Mouse (Mus musculus): ENCODE results near the gene Ptprn2. TPM values are rescaled to one million over a fixed set of nuclear protein-coding genes. Genes with fewer than 3 reads are reported as not detected.

Gene Ptprn2
- polyA plus RNA-seq, 1 experiment from 2014 or later = 16.3 TPM

DNA sequence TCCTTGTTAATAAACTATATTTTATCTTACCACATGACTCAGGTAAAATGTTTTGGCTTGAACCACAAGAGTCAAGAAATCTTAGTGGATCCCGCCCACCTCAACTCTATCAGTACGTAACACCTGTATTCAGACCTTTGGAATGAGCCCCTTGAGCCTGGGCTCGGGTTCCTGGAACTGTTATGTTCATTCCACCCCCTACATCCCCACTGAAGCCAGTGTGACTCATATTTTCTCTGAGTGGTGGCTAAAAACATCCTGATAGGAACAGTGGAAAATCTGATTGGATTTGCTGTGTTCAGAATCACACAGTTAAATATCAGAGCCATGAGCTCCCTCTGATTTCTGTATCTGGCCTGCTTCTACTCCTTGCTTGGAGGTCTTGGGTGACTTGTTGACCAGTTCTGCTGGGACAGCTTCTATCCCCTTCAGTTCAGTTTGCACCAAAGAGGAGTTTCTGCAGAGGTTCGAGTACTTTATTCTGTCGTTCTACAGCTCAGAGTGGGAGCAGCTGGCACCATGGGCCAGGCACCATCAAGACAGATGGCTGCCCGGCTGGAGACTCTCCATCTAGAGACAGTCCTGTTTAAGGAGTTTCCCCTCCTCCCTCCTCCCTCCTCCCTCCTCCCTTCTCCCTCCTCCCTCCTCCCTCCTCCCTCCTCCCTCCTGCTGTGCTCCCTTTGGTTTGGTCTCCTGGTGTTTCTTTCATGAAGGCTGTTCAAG is 137.3 kb downstream of the Ptprn2 start:
- Histone ChIP-seq H3K4me3 (replicated peaks) (no peak overlapping the region), H3K4me2 (no peak overlapping the region), H3K27me3 (replicated peaks) (no peaks in the 10 kb centered on the region), H3K9me3 (replicated peaks) (no peaks in the 10 kb centered on the region), H3K36me3 (no peaks in the 10 kb centered on the region), H3K27ac (replicated peaks) (no peak overlapping the region), H3K4me1 (peaks cover 8% of the 10 kb centered on the region; the same call in 1 of the 2 replicates), H3K9ac (replicated peaks) (no peak overlapping the region)
- 58% methylated on average over 6 of the region's 6 CpGs for WGBS
- no peak for ATAC-seq (ENCODE audit: low FRiP score)

DNA sequence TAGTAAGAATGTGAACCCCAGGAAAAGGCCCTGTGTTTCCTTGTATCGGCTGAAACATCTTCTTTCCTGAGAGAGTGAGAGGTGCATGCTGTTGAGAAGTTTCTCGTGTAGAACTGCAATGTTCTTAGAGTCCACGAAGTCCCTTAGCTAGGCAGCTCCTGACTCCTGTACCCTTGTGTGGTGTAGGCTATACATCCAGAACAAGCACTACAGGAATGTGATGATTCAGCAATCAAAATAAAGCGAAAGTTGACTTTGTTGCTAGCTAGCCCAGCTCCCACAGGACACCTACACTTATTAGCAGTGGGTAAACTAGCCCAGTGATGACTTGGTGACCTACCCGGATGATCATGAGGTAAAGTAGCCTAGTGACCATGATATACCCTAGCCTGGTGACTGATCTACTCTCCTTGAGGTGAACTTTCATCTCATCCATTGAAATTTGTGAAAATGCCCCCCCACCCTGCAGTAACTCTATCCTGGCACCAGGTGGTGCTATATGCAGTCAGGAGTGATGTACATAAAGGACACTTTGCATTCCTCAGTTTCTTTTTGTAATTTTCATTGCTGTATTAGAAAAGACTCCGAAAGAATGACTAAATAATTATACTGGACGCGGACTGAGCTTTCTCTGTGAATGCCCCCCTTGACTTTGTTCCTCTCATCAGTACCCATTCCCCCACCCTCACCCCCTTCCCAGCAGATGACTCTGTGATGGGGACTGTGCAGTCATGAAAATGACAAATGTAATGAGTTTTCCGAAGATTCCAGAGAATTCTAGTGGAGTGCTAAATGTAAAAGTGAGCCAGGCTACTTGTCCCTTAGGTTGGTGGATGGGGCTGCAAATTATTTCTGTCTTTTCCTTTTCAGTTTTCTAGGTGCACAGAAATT is 140.1 kb downstream of the Ptprn2 start:
- H3K27me3 ChIP-seq (replicated peaks) = no peaks in the 10 kb centered on the region
- 56% methylated on average over 9 of the region's 9 CpGs for WGBS
- 0 out of 2 replicates have a peak, but pooled peaks have one; percentile 29 for ATAC-seq (ENCODE audit: low FRiP score)
- H3K4me1 ChIP-seq = peaks cover 5% of the 10 kb centered on the region; the same call in 1 of the 2 replicates
- H3K9me3 ChIP-seq (replicated peaks) = no peaks in the 10 kb centered on the region
- H3K27ac ChIP-seq (replicated peaks) = no peak overlapping the region
- no peak overlapping the region for H3K4me2 ChIP-seq
- H3K4me3 ChIP-seq (replicated peaks) = no peak overlapping the region
- H3K36me3 ChIP-seq = no peaks in the 10 kb centered on the region
- no peak overlapping the region for H3K9ac ChIP-seq (replicated peaks)

DNA sequence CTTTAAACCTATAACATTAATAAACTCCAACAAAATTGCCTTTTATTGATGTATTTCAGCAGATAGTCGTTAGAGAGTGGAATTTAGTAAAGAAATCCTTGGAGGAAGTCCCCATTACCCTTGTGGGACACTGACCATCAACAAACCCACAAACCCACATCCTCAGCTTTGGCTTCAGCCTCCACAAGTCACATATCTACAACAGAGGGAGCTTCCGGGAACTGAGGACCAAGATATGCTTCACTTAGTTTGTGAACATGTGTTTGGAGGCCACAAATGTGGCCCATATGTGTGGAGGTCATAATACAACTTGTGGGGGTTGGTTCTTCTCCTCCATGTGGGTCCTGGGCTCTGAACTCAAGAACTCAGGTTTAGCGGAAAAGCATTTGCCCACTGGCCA is 143.5 kb downstream of the Ptprn2 start:
- ATAC-seq (ENCODE audit: low FRiP score) = no peak
- Histone ChIP-seq H3K4me1 (peaks cover 2% of the 10 kb centered on the region; the same call in 1 of the 2 replicates), H3K4me2 (no peak overlapping the region), H3K36me3 (no peaks in the 10 kb centered on the region), H3K9ac (replicated peaks) (no peak overlapping the region), H3K27ac (replicated peaks) (no peak overlapping the region), H3K27me3 (replicated peaks) (no peaks in the 10 kb centered on the region), H3K9me3 (replicated peaks) (no peaks in the 10 kb centered on the region), H3K4me3 (replicated peaks) (no peak overlapping the region)
- WGBS = 91% methylated on average over 3 of the region's 3 CpGs

DNA sequence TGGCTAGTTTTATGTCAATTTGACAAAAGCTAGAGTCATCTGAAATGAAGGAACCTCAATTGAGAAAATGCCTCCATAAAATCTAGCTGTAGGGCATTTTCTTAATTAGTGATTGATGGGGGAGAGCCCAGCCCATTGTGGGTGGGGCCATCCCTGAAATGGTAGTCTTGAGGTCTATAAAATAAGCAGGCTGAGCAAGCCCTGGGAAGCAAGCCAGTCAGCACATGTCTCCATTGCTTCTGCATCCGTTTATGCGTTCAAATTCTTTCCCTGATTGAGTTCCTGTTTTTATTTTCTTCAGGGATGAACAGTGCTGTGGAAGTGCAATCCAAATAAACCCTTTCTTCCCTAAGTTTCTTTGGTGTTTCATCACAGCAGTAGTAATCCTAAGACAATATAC is 152.0 kb downstream of the Ptprn2 start:
- H3K27me3 ChIP-seq (replicated peaks) = no peaks in the 10 kb centered on the region
- WGBS = 22% methylated on average over 2 of the region's 2 CpGs
- H3K9ac ChIP-seq (replicated peaks) = no peak overlapping the region
- no peaks in the 10 kb centered on the region for H3K9me3 ChIP-seq (replicated peaks)
- no peak for ATAC-seq (ENCODE audit: low FRiP score)
- H3K27ac ChIP-seq (replicated peaks) = no peak overlapping the region
- peaks cover 24% of the 10 kb centered on the region for H3K4me1 ChIP-seq
- H3K4me3 ChIP-seq (replicated peaks) = no peak overlapping the region
- no peak overlapping the region for H3K4me2 ChIP-seq
- no peaks in the 10 kb centered on the region for H3K36me3 ChIP-seq

DNA sequence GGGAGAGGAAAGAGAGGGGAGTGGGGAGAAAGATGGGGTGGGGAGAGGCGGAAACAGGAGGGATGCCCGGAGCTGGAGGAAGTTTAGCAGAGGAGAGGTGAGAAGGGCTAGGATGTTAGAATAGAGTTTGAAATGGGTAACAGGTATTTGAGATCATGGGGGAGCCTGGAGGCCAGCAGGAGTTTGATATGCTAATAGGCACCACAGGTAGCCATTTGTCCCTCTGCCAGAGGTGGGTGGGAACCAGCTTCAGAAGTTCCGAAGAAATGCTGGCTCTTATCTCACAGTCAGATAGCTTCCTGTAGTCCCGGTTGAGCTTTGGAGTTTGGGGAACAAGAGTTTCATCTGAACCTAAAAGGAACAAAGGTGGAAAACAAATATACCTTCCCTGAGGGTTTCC is 155.4 kb downstream of the Ptprn2 start:
- Histone ChIP-seq H3K27ac (replicated peaks) (peak overlapping the region; percentile 78; the same call in 1 of the 2 replicates), H3K36me3 (no peaks in the 10 kb centered on the region), H3K9me3 (replicated peaks) (no peaks in the 10 kb centered on the region), H3K9ac (replicated peaks) (no peak overlapping the region), H3K27me3 (replicated peaks) (no peaks in the 10 kb centered on the region), H3K4me3 (replicated peaks) (no peak overlapping the region), H3K4me2 (no peak overlapping the region), H3K4me1 (peaks cover 27% of the 10 kb centered on the region)
- no peak for ATAC-seq (ENCODE audit: low FRiP score)
- WGBS = 31% methylated on average over 4 of the region's 4 CpGs

DNA sequence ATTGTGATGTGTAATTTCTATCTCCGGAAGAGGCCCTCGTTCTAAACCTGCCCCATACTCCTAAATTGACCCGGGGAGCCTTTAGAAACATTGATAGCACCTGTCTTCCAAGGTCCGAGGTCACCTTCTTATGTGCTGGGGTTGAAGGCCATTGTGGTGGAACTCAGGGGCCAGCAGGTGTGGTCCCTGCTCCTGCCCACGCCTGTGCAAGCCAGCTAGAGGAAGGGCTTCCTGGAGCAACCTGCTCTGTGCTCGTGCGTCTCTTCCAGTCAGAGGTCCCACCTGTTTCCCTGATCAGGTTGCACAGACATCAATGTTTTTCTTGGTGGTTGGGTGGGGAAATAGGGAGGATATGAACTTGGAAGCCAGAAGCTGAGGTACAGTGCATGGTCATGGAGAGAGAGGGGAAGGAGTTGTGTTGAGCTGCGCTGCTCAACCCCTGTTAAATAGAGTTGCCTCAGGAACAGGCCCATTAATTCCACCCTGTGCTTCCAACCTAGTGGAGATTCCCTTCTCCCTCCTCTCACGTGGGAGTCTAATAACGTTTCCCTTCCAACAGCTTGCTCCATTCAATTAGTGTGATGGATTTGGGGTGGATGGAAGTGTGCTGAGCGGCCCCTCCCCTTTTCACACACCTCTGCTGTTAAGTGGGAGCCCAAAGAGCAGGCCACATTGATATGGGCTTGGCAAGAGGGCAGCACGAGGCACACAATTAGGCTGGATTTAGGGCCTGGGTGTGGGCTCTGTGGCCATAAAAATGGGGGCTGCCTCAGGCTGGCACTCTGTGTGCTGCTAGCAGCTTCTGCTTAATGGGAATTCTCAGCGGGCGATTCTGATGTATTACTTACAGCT is 156.0 kb downstream of the Ptprn2 start:
- ATAC-seq (ENCODE audit: low FRiP score) = peak; percentile 90
- 20% methylated on average over 14 of the region's 14 CpGs for WGBS
- Histone ChIP-seq H3K27me3 (replicated peaks) (no peaks in the 10 kb centered on the region), H3K27ac (replicated peaks) (peak overlapping the region; percentile 78), H3K4me2 (peak overlapping the region; percentile 38), H3K9ac (replicated peaks) (no peak overlapping the region), H3K36me3 (no peaks in the 10 kb centered on the region), H3K9me3 (replicated peaks) (no peaks in the 10 kb centered on the region), H3K4me3 (replicated peaks) (no peak overlapping the region), H3K4me1 (peaks cover 27% of the 10 kb centered on the region)

DNA sequence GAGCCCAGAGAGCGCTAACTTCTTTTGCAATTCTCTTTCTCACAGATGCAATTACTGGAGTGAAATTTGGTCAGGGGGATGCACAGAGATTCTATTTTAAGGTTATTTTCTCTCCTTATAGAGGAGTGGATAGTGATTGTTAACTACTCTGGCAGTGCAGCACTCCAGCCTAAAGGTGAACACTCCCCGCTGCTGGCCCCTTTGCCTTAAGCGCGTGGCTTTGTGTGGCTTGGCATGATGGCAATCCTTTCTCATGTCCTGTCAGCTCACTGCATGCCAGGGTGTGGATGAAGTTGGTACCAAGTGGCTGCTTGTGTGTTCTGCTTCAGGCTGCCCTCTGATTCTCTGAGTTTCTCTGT is 156.7 kb downstream of the Ptprn2 start:
- no peak overlapping the region for H3K9ac ChIP-seq (replicated peaks)
- ATAC-seq (ENCODE audit: low FRiP score) = no peak; the same call in none of the 2 replicates
- WGBS = 11% methylated on average over 4 of the region's 4 CpGs
- H3K4me2 ChIP-seq = peak overlapping the region; percentile 38
- H3K36me3 ChIP-seq = no peaks in the 10 kb centered on the region
- no peaks in the 10 kb centered on the region for H3K27me3 ChIP-seq (replicated peaks)
- H3K27ac ChIP-seq (replicated peaks) = peak overlapping the region; percentile 78
- peaks cover 31% of the 10 kb centered on the region for H3K4me1 ChIP-seq
- no peaks in the 10 kb centered on the region for H3K9me3 ChIP-seq (replicated peaks)
- no peak overlapping the region for H3K4me3 ChIP-seq (replicated peaks)

DNA sequence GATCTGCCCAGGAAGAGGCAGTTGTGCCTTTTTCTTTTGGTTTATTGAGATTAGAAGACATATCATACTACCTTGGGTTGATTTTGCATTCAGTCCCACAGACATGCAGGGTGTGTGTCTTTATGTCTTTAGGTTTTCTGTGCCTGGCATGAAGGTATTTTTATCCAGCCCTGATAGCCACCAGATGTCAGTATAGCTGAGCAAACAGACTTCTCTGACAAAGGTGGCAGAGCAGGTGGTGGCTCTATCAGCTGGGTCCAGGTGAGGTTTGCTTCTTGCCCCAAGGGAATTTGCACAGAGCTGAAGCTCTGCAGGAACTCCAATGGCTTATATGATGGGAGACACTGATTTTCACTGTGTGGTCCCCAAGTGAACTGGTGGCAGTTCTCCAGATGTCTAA is 161.3 kb downstream of the Ptprn2 start:
- Histone ChIP-seq H3K9me3 (replicated peaks) (no peaks in the 10 kb centered on the region), H3K9ac (replicated peaks) (no peak overlapping the region), H3K4me3 (replicated peaks) (no peak overlapping the region), H3K4me2 (no peak overlapping the region), H3K27me3 (replicated peaks) (no peaks in the 10 kb centered on the region), H3K36me3 (no peaks in the 10 kb centered on the region), H3K27ac (replicated peaks) (no peak overlapping the region), H3K4me1 (peaks cover 14% of the 10 kb centered on the region)
- ATAC-seq (ENCODE audit: low FRiP score) = no peak

DNA sequence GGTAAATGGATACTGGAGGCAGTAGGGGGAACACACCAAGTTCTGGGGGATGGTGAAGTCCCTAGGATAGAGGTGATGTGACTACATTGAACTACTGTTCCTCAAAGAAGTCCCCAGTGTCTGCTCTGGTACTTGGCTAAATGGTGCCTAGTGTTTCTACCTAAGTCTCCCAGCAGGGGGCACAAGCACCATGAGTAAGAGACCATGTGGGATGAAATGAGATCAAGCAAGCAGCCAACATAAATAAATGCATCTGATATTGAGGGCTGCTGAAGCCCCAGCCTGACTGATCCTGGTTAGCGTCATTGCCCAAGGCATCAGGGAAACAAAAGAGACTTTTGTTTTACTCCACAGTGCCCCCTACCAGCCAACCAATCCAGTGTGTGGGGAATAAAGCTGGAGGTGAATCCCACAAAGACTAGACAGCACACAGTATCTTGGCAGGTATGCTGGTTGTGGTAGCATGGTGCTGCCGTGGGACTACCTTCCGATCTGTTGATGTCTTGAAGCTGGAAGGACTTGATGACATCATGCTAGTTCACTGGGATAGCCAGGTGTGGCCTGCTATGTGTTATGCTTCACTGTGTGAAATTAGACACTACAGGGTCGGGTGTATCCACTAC is 163.2 kb downstream of the Ptprn2 start:
- Histone ChIP-seq H3K4me3 (replicated peaks) (no peak overlapping the region), H3K27ac (replicated peaks) (no peak overlapping the region; the same call in 1 of the 2 replicates), H3K9ac (replicated peaks) (no peak overlapping the region), H3K27me3 (replicated peaks) (no peaks in the 10 kb centered on the region), H3K36me3 (no peaks in the 10 kb centered on the region), H3K4me1 (peaks cover 4% of the 10 kb centered on the region; the same call in 1 of the 2 replicates), H3K9me3 (replicated peaks) (no peaks in the 10 kb centered on the region), H3K4me2 (no peak overlapping the region)
- WGBS = 65% methylated on average over 4 of the region's 4 CpGs
- peak; percentile 70 for ATAC-seq (ENCODE audit: low FRiP score)

DNA sequence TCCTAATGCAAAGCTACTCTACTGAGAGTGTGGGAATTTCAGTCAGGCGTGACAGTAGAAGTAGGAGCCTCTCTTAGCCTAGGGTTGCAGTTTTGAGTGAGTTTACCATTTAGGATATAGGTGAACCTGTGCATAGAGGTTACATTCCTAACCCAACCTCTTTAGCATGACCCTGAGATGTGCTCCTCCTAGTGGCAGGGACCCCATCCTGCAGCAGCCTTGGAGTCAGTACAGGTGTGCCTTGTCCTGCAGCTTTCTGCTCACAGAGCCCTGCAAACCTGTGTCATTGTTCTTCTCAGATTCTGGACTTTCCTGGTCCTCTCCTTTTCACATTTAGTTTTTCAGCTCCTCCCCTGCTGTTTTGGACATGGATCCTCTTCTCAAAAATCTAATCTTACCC is 168.2 kb downstream of the Ptprn2 start:
- H3K27me3 ChIP-seq (replicated peaks) = no peaks in the 10 kb centered on the region
- ATAC-seq (ENCODE audit: low FRiP score) = no peak
- no peaks in the 10 kb centered on the region for H3K36me3 ChIP-seq
- no peak overlapping the region for H3K4me2 ChIP-seq
- H3K4me1 ChIP-seq = no peaks in the 10 kb centered on the region
- no peak overlapping the region for H3K4me3 ChIP-seq (replicated peaks)
- H3K9me3 ChIP-seq (replicated peaks) = no peaks in the 10 kb centered on the region
- 89% methylated on average over 1 of the region's 1 CpGs for WGBS
- no peak overlapping the region for H3K27ac ChIP-seq (replicated peaks)
- no peak overlapping the region for H3K9ac ChIP-seq (replicated peaks)

DNA sequence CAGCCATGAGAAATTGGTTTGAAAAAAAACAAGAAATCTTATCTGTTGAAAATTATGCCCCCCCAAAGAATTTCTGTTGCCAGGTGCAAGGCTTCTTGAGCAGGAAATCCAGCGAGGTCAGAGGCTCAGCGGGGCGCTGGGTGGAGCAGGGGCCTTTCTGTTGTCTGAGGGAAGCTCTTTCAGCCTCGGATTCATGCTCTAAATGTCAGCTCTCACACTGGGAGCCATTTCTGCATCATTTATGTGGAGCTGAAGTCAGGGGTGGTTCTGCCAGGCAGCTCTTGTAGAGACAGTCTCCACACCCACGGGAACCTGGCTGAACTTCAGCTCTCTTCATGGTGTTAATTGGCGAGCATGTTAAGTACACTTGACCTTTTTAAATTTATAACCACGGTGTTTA is 174.6 kb downstream of the Ptprn2 start:
- H3K4me3 ChIP-seq (replicated peaks) = no peak overlapping the region
- no peaks in the 10 kb centered on the region for H3K27me3 ChIP-seq (replicated peaks)
- WGBS = 13% methylated on average over 7 of the region's 7 CpGs
- H3K36me3 ChIP-seq = no peaks in the 10 kb centered on the region
- peak overlapping the region; percentile 33; the same call in 1 of the 2 replicates for H3K27ac ChIP-seq (replicated peaks)
- no peak overlapping the region for H3K9ac ChIP-seq (replicated peaks)
- no peaks in the 10 kb centered on the region for H3K9me3 ChIP-seq (replicated peaks)
- peak; percentile 53; the same call in 1 of the 2 replicates for ATAC-seq (ENCODE audit: low FRiP score)
- no peak overlapping the region for H3K4me2 ChIP-seq
- peaks cover 12% of the 10 kb centered on the region for H3K4me1 ChIP-seq

All from neural tube, embryonic 15.5 days (tissue).